Mouse (Mus musculus): ENCODE results near the gene Dlg1.

The Dlg1 gene

GRCm38 (mm10) chr16:31663379-31664286 lies at the start of gene Dlg1:
Gene Dlg1 (plus strand): TSS chr16:31663443.
- in situ Hi-C loops (cut with MboI; ENCODE audit: unreplicated experiment in 2 of 2): no loop called here

- in situ Hi-C loops (cut with MboI; ENCODE audit: unreplicated experiment in 2 of 2): no loop called here
Measured at GRCm38 (mm10) chr16:31616382-31616781, 46.9 kb upstream of the Dlg1 start.

GRCm38 (mm10) chr16:31617128-31617527 lies 46.1 kb upstream of the Dlg1 start:
- in situ Hi-C loops (cut with MboI; ENCODE audit: unreplicated experiment in 2 of 2): no loop called here

GRCm38 (mm10) chr16:31617823-31618371 lies 45.3 kb upstream of the Dlg1 start:
- in situ Hi-C loops (cut with MboI; ENCODE audit: unreplicated experiment in 2 of 2): no loop called here

- in situ Hi-C loops (cut with MboI; ENCODE audit: unreplicated experiment in 2 of 2): no loop called here
Measured at GRCm38 (mm10) chr16:31618671-31619070, 44.6 kb upstream of the Dlg1 start.

- in situ Hi-C loops (cut with MboI; ENCODE audit: unreplicated experiment in 2 of 2): no loop called here
Measured at GRCm38 (mm10) chr16:31619675-31620335, 43.4 kb upstream of the Dlg1 start.

GRCm38 (mm10) chr16:31622356-31622755 lies 40.9 kb upstream of the Dlg1 start:
- in situ Hi-C loops (cut with MboI; ENCODE audit: unreplicated experiment in 2 of 2): no loop called here

GRCm38 (mm10) chr16:31623136-31623535 lies 40.1 kb upstream of the Dlg1 start:
- in situ Hi-C loops (cut with MboI; ENCODE audit: unreplicated experiment in 2 of 2): no loop called here

- in situ Hi-C loops (cut with MboI; ENCODE audit: unreplicated experiment in 2 of 2): no loop called here
Measured at GRCm38 (mm10) chr16:31624749-31625148, 38.5 kb upstream of the Dlg1 start.

- in situ Hi-C loops (cut with MboI; ENCODE audit: unreplicated experiment in 2 of 2): no loop called here
Measured at GRCm38 (mm10) chr16:31626331-31626730, 36.9 kb upstream of the Dlg1 start.

- in situ Hi-C loops (cut with MboI; ENCODE audit: unreplicated experiment in 2 of 2): no loop called here
Measured at GRCm38 (mm10) chr16:31630381-31630780, 32.9 kb upstream of the Dlg1 start.

GRCm38 (mm10) chr16:31631046-31631445 lies 32.2 kb upstream of the Dlg1 start:
- in situ Hi-C loops (cut with MboI; ENCODE audit: unreplicated experiment in 2 of 2): no loop called here

GRCm38 (mm10) chr16:31634371-31634770 lies 28.9 kb upstream of the Dlg1 start:
- in situ Hi-C loops (cut with MboI; ENCODE audit: unreplicated experiment in 2 of 2): no loop called here

- in situ Hi-C loops (cut with MboI; ENCODE audit: unreplicated experiment in 2 of 2): no loop called here
Measured at GRCm38 (mm10) chr16:31638393-31638792, 24.9 kb upstream of the Dlg1 start.

GRCm38 (mm10) chr16:31639946-31640345 lies 23.3 kb upstream of the Dlg1 start:
- in situ Hi-C loops (cut with MboI; ENCODE audit: unreplicated experiment in 2 of 2): no loop called here

GRCm38 (mm10) chr16:31641776-31642175 lies 21.5 kb upstream of the Dlg1 start:
- in situ Hi-C loops (cut with MboI; ENCODE audit: unreplicated experiment in 2 of 2): no loop called here

- in situ Hi-C loops (cut with MboI; ENCODE audit: unreplicated experiment in 2 of 2): no loop called here
Measured at GRCm38 (mm10) chr16:31647221-31647620, 16.0 kb upstream of the Dlg1 start.

GRCm38 (mm10) chr16:31650788-31651187 lies 12.5 kb upstream of the Dlg1 start:
- in situ Hi-C loops (cut with MboI; ENCODE audit: unreplicated experiment in 2 of 2): no loop called here

- in situ Hi-C loops (cut with MboI; ENCODE audit: unreplicated experiment in 2 of 2): no loop called here
Measured at GRCm38 (mm10) chr16:31651541-31651940, 11.7 kb upstream of the Dlg1 start.

GRCm38 (mm10) chr16:31652115-31652843 lies 11.0 kb upstream of the Dlg1 start:
- in situ Hi-C loops (cut with MboI; ENCODE audit: unreplicated experiment in 2 of 2): no loop called here

GRCm38 (mm10) chr16:31653616-31654015 lies 9.6 kb upstream of the Dlg1 start:
- in situ Hi-C loops (cut with MboI; ENCODE audit: unreplicated experiment in 2 of 2): no loop called here
